ENCODE assay signal across 7 mouse cellular contexts in genomic region chr10:76835497-76836357, GRCm38 (mm10).
DNase-seq lines count a peak whose midpoint lies in the region; ATAC-seq and TF ChIP-seq lines count a peak whose summit lies in the region.

No protein-coding gene starts in this region.

- 58% methylated on average over 14 of the region's 14 CpGs for WGBS in intestine, embryonic 14.5 days
- WGBS in midbrain, embryonic 13.5 days = 62% methylated on average over 14 of the region's 14 CpGs
- 48% methylated on average over 14 of the region's 14 CpGs for WGBS in small intestine, adult 2 months

- no peaks in the 10 kb centered on the region for H3K36me3 ChIP-seq in intestine, embryonic 14.5 days (ENCODE audit: control insufficient read depth, insufficient read depth, low read length)
- H3K36me3 ChIP-seq in midbrain, embryonic 13.5 days = no peaks in the 10 kb centered on the region
- no peaks in the 10 kb centered on the region for H3K36me3 ChIP-seq in small intestine, adult 2 months (ENCODE audit: control insufficient read depth, insufficient read depth, low read length)

- no peak overlapping the region for H3K4me2 ChIP-seq in intestine, embryonic 14.5 days (ENCODE audit: low read length)
- H3K4me2 ChIP-seq in midbrain, embryonic 13.5 days (replicated peaks) = no peak overlapping the region

- no peak overlapping the region for H3K9ac ChIP-seq in intestine, embryonic 14.5 days (ENCODE audit: low read length)
- H3K9ac ChIP-seq in midbrain, embryonic 13.5 days (replicated peaks) = no peak overlapping the region

- no peaks in the 10 kb centered on the region for H3K9me3 ChIP-seq in intestine, embryonic 14.5 days (ENCODE audit: control insufficient read depth, low read length)
- H3K9me3 ChIP-seq in midbrain, embryonic 13.5 days = no peaks in the 10 kb centered on the region

- peak; percentile 72; the same call in 1 of the 2 replicates for ATAC-seq in intestine, embryonic 14.5 days (replicated peaks; ENCODE audit: low FRiP score, low TSS enrichment, low read depth)
- peak; percentile 82 for ATAC-seq in midbrain, embryonic 13.5 days

- intact Hi-C loops in gastrocnemius, postnatal 14 days (cut with DNase I; ENCODE audit: low total_unique reads) = loop anchor here (2.0 kb wide), 1 partner anchor 185 kb away; no protein-coding TSS in a partner anchor
- intact Hi-C loops in left cerebral cortex, postnatal 10 days (cut with DNase I) = loop anchor here (2.0 to 5.0 kb wide), 4 partner anchors 132 to 417 kb away; no protein-coding TSS in a partner anchor

- H3K4me3 ChIP-seq in cortical plate, adult 2 months (ENCODE audit: insufficient read depth, low read length) = no peak overlapping the region
- no peak overlapping the region for H3K4me3 ChIP-seq in intestine, embryonic 14.5 days (ENCODE audit: low read depth, low read length)
- no peak overlapping the region for H3K4me3 ChIP-seq in midbrain, embryonic 13.5 days (replicated peaks)
- H3K4me3 ChIP-seq in small intestine, adult 2 months (ENCODE audit: low read depth, low read length) = no peak overlapping the region

- TF ChIP-seq POLR2A in cortical plate, adult 2 months (IDR thresholded peaks at IDR 0.05; ENCODE audit: extremely low read depth, insufficient read depth, low read length) = no peak
- no peak for TF ChIP-seq POLR2A in small intestine, adult 2 months (IDR thresholded peaks at IDR 0.05; ENCODE audit: low read depth, low read length)

- H3K27ac ChIP-seq in cortical plate, adult 2 months (ENCODE audit: insufficient read depth, low read length) = no peak overlapping the region
- no peak overlapping the region for H3K27ac ChIP-seq in intestine, embryonic 14.5 days (ENCODE audit: low read depth)
- no peak overlapping the region for H3K27ac ChIP-seq in midbrain, embryonic 13.5 days
- no peak overlapping the region for H3K27ac ChIP-seq in small intestine, adult 2 months (ENCODE audit: insufficient read depth, low read depth, low read length)

- peak; percentile 100 for TF ChIP-seq CTCF in cortical plate, adult 2 months (IDR thresholded peaks at IDR 0.05; ENCODE audit: extremely low read depth, insufficient read depth, low read length)
- TF ChIP-seq CTCF in small intestine, adult 2 months (IDR thresholded peaks at IDR 0.05; ENCODE audit: extremely low read depth, insufficient read length, insufficient replicate concordance, low read depth, low read length) = peak; percentile 98; the same call in 1 of the 2 replicates

- no peaks in the 10 kb centered on the region for H3K27me3 ChIP-seq in intestine, embryonic 14.5 days (replicated peaks; ENCODE audit: control insufficient read depth, insufficient read depth, low read length)
- H3K27me3 ChIP-seq in midbrain, embryonic 13.5 days = no peaks in the 10 kb centered on the region
- no peaks in the 10 kb centered on the region for H3K27me3 ChIP-seq in small intestine, adult 2 months (ENCODE audit: control insufficient read depth, insufficient read depth, low read length)

- H3K4me1 ChIP-seq in cortical plate, adult 2 months (ENCODE audit: control insufficient read depth, insufficient read depth, low read length) = no peaks in the 10 kb centered on the region
- no peaks in the 10 kb centered on the region for H3K4me1 ChIP-seq in intestine, embryonic 14.5 days (replicated peaks; ENCODE audit: control insufficient read depth, insufficient read depth, low read length)
- H3K4me1 ChIP-seq in midbrain, embryonic 13.5 days (replicated peaks) = peaks cover 3% of the 10 kb centered on the region; the same call in 1 of the 2 replicates
- no peaks in the 10 kb centered on the region for H3K4me1 ChIP-seq in small intestine, adult 2 months (ENCODE audit: control insufficient read depth, insufficient read depth, insufficient read length, low read length)

- peak; percentile 77 to 94 for DNase-seq in adrenal gland, adult (ENCODE audit: inconsistent age in 2 of 2, low spot score in 1 of 2)
- peak; percentile 77 for DNase-seq in gastrocnemius, postnatal 14 days
- peak; percentile 93 for DNase-seq in intestine, embryonic 14.5 days (ENCODE audit: low spot score)
- peak; percentile 77 to 87 for DNase-seq in left cerebral cortex, postnatal 10 days (ENCODE audit: extremely low spot score in 1 of 2, low spot score in 2 of 2)
